Mouse (Mus musculus): Measurements from ENCODE around the gene Bach1. TPM values are rescaled to one million over a fixed set of nuclear protein-coding genes. Genes with fewer than 3 reads are reported as not detected.

Gene Bach1
- total RNA-seq, 2 experiments from 2014 or later = 11.9 to 12.8 TPM

GRCm38 (mm10) chr16:87736106-87736505 is 37.4 kb downstream of the Bach1 start:
- DNase-seq (ENCODE audit: extremely low spot score in 1 of 2, low spot score in 1 of 2) = no peak

- no peak for DNase-seq (ENCODE audit: extremely low spot score in 1 of 2, low spot score in 1 of 2)
Observed at GRCm38 (mm10) chr16:87737296-87737695, 38.6 kb downstream of the Bach1 start.

GRCm38 (mm10) chr16:87737842-87738639 is 39.3 kb downstream of the Bach1 start:
- no peak for DNase-seq (ENCODE audit: extremely low spot score in 1 of 2, low spot score in 1 of 2)

- DNase-seq (ENCODE audit: extremely low spot score in 1 of 2, low spot score in 1 of 2) = no peak
Observed at GRCm38 (mm10) chr16:87741034-87741715, 42.4 kb downstream of the Bach1 start.

GRCm38 (mm10) chr16:87743661-87744060 is 44.9 kb downstream of the Bach1 start:
- DNase-seq (ENCODE audit: extremely low spot score in 1 of 2, low spot score in 1 of 2) = no peak

- no peak for DNase-seq (ENCODE audit: extremely low spot score in 1 of 2, low spot score in 1 of 2)
Observed at GRCm38 (mm10) chr16:87744338-87744737, 45.6 kb downstream of the Bach1 start.

GRCm38 (mm10) chr16:87745192-87745945 is 46.6 kb downstream of the Bach1 start:
- DNase-seq (ENCODE audit: extremely low spot score in 1 of 2, low spot score in 1 of 2) = no peak

- DNase-seq (ENCODE audit: extremely low spot score in 1 of 2, low spot score in 1 of 2) = peak in 1 of 2 experiments; percentile 67
Observed at GRCm38 (mm10) chr16:87746728-87747127, 48.0 kb downstream of the Bach1 start.

GRCm38 (mm10) chr16:87751243-87751642 is 52.5 kb downstream of the Bach1 start:
- DNase-seq (ENCODE audit: extremely low spot score in 1 of 2, low spot score in 1 of 2) = no peak

- DNase-seq (ENCODE audit: extremely low spot score in 1 of 2, low spot score in 1 of 2) = no peak
Observed at GRCm38 (mm10) chr16:87752482-87752881, 53.7 kb downstream of the Bach1 start.

- peak; percentile 52 to 77 for DNase-seq (ENCODE audit: extremely low spot score in 1 of 2, low spot score in 1 of 2)
Observed at GRCm38 (mm10) chr16:87754858-87755257, 56.1 kb downstream of the Bach1 start.

- DNase-seq (ENCODE audit: extremely low spot score in 1 of 2, low spot score in 1 of 2) = no peak
Observed at GRCm38 (mm10) chr16:87755915-87756314, 57.2 kb downstream of the Bach1 start.

GRCm38 (mm10) chr16:87758016-87758415 is 59.3 kb downstream of the Bach1 start:
- DNase-seq (ENCODE audit: extremely low spot score in 1 of 2, low spot score in 1 of 2) = no peak

GRCm38 (mm10) chr16:87764668-87765109 is 65.9 kb downstream of the Bach1 start:
- no peak for DNase-seq (ENCODE audit: extremely low spot score in 1 of 2, low spot score in 1 of 2)

GRCm38 (mm10) chr16:87765984-87766383 is 67.2 kb downstream of the Bach1 start:
- DNase-seq (ENCODE audit: extremely low spot score in 1 of 2, low spot score in 1 of 2) = peak in 1 of 2 experiments; percentile 30

- DNase-seq (ENCODE audit: extremely low spot score in 1 of 2, low spot score in 1 of 2) = no peak
Observed at GRCm38 (mm10) chr16:87770576-87770975, 71.8 kb downstream of the Bach1 start.

- DNase-seq (ENCODE audit: extremely low spot score in 1 of 2, low spot score in 1 of 2) = no peak
Observed at GRCm38 (mm10) chr16:87771926-87772325, 73.2 kb downstream of the Bach1 start.

- peak in 1 of 2 experiments; percentile 23 for DNase-seq (ENCODE audit: extremely low spot score in 1 of 2, low spot score in 1 of 2)
Observed at GRCm38 (mm10) chr16:87774398-87774797, 75.7 kb downstream of the Bach1 start.

GRCm38 (mm10) chr16:87777373-87777772 is 78.6 kb downstream of the Bach1 start:
- no peak for DNase-seq (ENCODE audit: extremely low spot score in 1 of 2, low spot score in 1 of 2)

- no peak for DNase-seq (ENCODE audit: extremely low spot score in 1 of 2, low spot score in 1 of 2)
Observed at GRCm38 (mm10) chr16:87781637-87782036, 82.9 kb downstream of the Bach1 start.

Data from layer of hippocampus, postnatal 25 days (tissue).